Mouse (Mus musculus) v-Abl transformed pro-B cells (cell line): Measurements from ENCODE around the gene Ubqln1.

Experiments
- in situ Hi-C, 2 experiments: fragments of 400-800 bp; cut with MboI; formaldehyde crosslinking; loops; one replicate each; pipeline ENCODE4 v1.15.1; 2025; ENCODE audit not compliant: unreplicated experiment in 2 of 2

Gene Ubqln1

DNA sequence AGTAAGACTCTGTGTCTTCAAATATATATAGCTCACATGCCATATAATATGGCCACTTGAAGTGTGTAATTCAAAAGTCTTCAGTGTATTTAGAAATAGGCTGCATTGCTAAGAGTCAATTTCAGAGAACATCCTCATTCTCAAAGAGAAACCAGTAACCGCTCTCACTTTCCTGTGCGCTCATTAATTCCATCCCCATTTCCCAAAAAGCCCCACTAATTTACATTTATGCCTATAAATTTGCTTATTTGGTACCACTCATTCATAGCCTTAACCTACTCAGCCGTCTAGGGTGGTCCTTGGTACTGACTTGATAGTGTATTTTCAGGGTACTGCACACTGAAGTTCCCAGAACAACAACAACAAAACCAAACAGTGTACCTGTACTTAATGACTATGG lies 13.5 kb downstream of the Ubqln1 start:
- in situ Hi-C loops: no loop called here

DNA sequence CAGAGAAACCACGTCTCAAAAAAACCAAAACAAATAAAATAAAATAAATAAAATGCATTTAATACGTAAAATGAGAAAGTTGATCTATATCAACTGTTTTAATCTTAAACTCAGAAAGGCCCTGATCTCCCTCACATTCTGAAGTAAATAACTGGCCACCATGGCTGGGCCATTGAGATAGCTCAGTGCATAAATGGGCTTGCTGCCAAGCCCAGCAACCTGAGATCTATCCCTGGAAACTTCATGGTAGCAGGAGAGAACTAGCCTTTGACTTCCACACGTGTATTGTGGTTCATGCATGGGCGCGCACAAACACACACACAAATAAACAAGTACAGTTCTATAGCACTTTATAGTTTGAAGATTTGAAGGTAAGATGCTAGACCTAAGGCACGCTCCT lies 14.1 kb downstream of the Ubqln1 start:
- in situ Hi-C loops: no loop called here

DNA sequence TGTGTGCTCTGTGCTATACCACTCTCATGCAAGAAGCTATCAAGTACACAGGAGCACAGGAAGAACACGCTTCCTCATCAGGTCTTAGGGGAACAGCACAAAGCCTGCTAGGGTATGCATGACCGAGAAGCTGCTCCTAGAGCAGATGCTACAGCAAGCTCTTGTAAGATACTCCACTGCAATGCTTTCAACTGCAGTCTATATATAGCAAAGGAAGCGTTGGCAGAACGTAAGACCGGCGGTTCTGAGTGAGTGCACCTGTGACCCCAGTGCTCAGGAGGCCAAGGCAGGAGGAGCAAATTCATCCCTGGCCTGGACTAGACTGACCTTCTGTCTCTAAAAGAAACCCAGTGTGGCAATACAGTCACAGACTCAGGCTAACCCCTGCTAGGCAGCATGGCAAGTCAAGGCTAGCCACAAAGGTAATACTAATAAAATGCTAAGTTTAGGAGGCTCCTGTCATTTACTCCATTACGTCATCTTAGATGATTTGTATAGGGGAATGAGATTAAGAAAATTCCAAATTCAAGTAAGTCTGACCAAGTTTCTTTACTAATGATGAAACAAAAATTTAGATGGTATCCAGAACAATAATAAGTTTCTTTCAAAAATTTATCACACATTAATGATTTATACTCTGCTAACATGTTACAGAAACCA lies 17.3 kb downstream of the Ubqln1 start:
- in situ Hi-C loops: no loop called here

DNA sequence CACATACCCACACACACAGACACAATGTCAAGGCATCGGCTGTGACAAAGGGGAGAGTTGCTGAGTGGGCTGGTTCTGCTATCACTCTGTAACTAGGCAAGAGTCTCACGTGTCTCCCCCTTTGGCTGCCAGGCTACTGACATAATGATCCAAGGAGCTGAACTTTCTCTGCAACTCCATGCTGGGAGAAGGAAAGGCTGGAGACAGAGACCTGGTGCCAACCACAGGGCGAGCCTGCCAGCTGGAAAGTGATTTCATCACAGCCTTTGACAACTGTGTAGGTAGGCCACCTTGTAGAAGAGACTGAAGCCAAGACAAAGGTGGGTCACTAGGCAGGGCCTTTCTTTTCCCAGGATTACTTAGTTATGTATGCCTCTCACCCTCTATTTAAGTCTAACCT lies 18.2 kb downstream of the Ubqln1 start:
- in situ Hi-C loops: no loop called here

DNA sequence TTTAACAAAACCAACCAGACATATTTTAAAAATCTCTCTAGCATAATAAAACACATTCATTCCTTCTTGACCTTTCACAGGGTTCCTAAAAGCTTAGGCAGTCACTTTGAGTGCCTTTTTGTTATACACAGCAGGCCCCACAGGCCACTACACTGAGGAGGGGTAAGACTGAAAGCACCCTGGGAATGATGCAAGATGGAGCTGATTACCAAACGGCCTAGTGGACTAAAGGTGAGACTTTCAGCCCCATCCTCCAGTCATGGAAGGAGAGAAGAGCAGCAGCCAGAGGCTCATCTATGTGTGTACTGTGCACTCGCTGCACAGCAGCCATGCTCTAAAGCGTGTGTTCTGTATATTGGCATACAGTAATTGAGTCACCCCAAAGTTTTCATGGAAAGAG lies 20.5 kb downstream of the Ubqln1 start:
- in situ Hi-C loops: no loop called here

DNA sequence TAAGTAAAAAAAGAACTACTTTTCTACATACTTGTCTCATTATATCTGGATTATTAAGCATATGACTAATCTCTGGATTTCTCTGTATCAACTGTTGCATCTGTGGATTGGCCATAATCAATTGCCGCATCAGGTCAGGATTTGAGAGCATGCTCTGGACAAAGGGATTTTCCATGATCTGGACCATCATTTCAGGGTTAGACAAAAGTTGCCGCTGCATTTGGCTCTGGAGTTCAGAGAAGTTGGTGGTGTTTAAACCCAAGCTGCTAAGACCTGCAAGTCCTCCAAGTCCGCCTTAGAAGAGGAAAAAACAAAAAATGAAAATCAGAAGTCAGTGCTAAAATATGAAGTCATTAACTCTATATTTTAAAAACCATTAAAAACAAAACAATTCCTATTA lies 22.2 kb downstream of the Ubqln1 start:
- in situ Hi-C loops: no loop called here

DNA sequence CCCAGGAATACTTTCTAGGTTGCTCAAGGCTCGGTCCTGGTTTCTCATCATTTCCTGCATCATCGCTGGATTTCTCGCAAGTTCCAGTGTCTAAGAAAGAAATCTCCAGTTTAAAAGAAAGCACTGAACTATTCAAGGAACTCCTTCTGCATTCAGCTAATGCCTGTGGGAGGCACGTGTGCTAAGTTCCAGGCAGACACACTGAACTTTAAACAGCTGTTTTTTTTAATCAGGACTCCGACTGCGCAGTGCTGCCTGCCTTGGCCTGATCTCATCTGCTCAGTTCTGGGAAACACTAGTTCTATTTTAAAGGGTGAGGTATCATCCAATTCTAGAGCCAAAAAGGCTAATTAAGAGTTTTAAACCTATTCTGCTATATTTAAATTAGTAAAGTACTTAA lies 23.3 kb downstream of the Ubqln1 start:
- in situ Hi-C loops: no loop called here

DNA sequence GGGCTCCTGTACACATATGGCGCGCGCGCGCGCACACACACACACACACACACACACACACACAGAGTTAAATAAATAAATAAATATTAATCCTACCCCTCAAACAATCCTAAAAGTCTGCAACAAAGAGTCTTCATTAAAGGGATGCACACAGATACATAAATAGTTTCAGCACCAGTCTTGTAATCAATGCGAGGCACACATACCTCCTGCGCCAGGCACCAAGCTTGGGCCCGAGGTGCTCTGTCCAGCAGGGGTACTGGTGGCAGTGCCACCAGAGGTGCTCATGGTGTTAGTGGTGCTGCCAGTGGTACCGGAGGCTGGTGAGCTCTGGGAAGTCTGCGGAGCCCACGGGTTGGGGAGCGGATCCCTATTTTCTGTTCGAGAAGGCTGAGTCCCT lies 23.9 kb downstream of the Ubqln1 start:
- in situ Hi-C loops: no loop called here

DNA sequence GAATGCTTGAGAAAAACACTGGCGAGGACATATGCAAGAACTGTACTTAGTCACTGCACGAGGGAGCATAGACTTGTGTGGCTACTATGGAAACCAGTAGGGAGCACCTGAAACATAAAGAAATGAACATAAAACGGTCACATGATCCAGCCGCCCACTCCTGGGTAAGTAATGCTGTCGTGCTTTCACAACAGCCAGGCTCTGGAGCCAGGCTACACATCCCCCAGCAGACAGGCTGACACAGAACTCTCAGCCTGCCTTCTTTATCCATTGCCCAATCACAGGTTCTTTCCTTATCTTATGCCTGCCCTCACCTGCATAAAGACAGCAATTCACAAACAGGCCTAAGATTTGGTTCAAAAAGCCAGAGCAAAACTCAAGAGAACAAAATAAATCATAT lies 26.0 kb downstream of the Ubqln1 start:
- in situ Hi-C loops: loop anchor here (5.0 kb wide), 1 partner anchor 43 kb away; no protein-coding TSS in a partner anchor

DNA sequence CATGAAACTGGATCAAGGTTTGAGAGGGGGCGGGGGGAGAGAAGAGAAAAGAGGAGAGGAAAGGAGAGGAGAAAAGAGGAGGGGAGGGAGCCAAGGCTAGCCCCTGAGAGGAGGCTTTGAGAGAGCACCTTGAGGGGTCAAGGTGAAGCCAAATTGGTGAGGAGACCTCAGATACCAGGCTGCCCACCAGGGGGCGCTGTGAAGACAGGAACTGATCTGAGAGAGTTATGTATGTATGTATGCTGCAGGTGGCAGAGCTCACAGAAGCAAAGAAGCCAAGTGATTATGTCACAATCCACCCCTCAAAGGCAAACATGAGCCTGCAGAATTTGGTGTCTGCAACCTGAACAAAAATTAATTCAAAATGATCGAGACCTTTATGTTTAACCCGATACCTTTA lies 27.0 kb downstream of the Ubqln1 start:
- in situ Hi-C loops: loop anchor here (5.0 kb wide), 1 partner anchor 44 kb away; no protein-coding TSS in a partner anchor

DNA sequence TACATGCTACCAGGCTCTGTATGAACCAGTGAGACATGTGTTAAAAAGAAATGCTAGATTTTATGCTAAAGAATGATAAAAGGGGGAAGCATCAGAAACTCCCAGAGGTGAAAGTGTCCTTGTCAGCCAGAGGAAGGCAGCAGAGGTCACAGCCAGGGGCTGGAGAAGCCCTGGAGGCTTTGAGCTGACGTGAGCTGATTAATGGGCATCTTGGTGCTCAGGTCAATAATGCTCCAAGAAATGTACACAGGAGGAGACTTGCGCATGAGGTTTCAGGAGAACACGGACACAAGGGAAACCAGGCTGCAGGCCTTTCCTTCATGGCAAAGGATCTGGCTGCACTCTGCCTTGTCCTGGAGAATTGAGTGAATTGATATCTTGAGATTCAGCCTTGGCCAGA lies 27.7 kb downstream of the Ubqln1 start:
- in situ Hi-C loops: loop anchor here (5.0 kb wide), 1 partner anchor 45 kb away; no protein-coding TSS in a partner anchor

DNA sequence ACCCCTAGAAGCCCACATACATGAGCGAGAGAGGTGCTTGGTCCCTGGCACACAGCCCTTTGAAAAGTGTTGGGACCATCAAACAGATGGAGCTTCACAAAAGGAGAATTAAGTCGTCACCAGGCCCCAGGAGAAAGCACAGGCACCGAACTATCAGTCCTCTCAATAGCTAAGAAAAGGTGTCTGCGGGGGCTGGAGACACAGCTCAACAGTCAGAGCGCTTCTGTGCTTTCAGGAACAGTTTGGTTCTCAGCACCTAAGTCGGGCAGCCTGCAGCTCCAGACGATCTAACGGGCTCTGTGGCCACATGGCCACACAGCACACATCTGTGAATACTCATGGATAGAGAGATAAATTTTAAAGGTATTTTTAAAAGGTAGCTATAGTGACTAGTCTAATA lies 29.2 kb downstream of the Ubqln1 start:
- in situ Hi-C loops: loop anchor here (5.0 kb wide), 1 partner anchor 46 kb away; no protein-coding TSS in a partner anchor

DNA sequence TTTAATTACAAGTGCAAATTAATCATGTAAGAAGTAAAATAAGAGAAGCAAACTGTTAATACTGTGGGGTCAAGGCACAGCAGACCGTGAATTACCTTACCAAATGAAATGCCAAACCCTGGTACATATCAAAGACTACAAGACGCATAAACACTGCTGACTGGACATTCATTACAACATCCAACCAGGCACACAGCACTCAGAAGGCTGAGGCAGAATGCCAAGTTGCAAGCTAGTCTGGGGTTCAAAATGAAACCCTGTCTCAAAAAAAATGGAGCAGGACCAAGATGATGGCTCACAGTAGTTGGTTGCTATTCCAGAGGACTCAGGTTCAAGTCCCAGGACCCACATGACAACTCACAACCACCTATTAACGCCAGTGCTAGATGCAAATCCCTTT lies 31.3 kb downstream of the Ubqln1 start:
- in situ Hi-C loops: no loop called here

DNA sequence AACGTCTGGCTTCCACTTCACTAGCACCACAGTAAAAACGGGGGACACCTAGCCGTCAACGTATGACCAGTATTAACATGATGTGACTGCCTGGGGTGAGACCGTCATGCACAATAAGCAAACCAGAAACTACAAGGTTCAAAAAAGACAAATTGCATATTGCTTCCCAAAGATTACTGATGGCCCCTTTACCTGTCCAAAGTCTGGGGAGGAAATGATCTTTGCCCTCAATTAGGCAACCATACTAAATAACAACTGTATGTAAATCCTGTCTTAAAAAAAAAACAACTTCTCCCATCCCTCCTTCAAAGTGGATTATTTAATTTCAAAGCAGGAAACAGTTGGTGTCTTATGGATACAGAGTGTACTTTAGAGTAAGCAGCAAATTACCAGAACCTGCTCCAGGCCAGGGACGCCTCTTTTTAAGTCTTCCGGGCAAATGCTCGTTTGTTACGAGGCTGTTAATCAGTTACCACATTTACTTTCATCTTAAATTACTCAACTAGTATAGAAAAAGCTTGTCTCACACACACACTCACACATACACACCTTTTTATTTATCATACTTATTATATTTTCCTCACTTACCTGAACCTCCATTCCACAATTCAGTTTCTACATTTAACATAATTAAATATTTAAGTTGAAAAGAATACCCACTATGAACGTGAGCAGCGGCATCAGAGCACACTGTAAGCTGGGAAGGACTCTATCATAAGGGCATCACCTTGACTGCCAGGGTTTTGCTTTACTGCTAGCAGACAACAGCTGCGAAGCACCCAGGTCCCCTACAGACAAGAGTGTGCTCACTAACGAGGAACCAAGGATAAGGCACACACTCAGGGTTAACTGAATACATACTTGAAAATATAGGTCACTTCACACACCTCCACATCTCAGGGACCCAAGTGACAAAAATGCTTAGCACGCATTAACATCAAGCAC lies 33.6 kb downstream of the Ubqln1 start:
- in situ Hi-C loops: no loop called here

DNA sequence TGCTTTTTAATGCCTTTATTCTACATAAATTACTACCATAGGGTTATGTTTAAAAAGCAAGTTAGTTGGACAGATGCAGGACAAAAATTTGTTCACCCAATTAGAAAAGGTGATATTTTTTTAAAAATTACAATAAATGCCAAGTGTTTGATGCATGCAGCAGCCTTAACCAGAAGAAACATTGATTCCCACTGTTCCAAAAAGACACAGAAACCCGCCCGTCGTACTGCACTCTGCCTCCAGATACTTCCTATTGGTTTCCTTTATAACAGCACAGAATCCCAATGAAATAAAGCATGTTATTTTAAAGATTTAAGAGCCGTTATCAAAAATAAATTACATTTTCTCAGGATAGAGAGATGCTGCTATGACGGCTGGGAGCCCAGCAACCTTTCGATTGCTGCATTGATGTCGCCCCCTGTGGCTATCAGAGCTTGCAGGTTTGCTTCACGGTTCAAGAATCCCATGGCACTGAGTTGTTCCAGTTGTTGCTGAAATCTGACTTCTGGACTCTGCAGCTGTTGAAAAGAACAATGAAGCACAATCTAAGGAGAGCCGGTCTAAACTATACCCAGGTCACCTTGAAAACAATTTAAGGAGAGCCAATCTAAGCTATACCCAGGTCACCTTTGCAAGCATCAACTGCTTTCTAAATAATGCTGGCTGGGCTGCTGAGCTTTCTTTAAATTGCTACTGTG lies 37.8 kb downstream of the Ubqln1 start:
- in situ Hi-C loops: no loop called here

DNA sequence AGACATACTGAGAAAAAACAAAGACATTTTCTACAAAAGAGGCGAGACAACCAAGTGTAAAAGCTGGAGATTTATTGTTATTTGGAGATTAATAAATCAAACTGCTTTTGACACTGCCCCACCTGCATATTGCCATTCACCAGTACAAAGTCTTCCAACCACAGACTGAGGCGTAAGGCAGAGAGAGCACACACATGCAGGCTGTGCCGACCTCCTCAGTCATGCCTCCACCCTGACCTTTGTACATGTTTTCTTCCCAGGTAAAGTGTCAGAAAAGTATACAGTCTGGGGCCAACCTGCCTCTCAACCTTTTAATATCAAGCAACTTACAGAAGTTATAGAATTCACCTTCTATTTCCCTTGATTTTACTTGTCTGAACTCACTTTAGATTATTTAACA lies 39.3 kb downstream of the Ubqln1 start:
- in situ Hi-C loops: no loop called here

DNA sequence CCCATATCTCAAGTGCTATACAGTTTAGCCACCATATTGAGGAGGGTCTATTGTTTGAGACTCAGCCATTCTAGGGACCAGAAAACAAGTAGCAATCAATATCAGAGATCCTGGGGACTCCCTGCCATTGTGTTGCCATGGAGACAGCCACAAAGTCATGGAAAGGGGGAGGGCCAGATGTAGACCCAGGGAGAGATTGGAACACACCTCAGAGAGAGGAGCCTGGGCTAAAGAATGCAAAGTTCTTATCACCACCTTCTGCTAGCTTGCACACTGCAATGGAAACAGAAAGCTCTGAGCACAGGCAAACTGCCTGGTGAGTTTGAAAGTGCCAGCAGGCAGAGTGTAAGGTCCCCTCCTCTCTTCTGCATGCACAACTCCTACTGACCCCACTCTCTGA lies 47.3 kb downstream of the Ubqln1 start:
- in situ Hi-C loops: loop anchor here (25.0 kb wide), 2 partner anchors 1619 to 1644 kb away; partner anchors contain the start of genes Gm49354 (in 1 of the 2) and Tut7 (in 1 of the 2)

DNA sequence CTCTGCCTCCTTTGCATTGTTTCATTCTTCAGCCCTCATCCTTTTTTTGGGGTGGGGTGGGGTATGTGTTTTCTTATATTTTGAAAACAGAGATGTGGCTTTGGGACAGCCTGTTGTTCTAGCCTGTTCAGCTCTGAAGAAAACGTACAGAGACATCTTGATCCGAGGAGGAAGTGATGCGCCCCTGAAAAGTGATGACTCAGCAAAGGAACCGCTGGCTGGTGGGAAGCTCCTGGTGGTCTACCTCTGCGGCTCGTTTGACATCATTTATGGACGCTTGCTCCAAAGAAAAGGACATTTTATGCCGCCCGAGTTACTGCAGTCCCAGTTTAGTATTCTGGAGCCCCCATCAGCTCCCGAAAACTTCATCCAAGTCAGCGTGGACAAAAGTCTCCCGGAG lies 52.1 kb downstream of the Ubqln1 start:
- in situ Hi-C loops: loop anchor here (25.0 kb wide), 2 partner anchors 1624 to 1649 kb away; partner anchors contain the start of genes Gm49354 (in 1 of the 2) and Tut7 (in 1 of the 2)

DNA sequence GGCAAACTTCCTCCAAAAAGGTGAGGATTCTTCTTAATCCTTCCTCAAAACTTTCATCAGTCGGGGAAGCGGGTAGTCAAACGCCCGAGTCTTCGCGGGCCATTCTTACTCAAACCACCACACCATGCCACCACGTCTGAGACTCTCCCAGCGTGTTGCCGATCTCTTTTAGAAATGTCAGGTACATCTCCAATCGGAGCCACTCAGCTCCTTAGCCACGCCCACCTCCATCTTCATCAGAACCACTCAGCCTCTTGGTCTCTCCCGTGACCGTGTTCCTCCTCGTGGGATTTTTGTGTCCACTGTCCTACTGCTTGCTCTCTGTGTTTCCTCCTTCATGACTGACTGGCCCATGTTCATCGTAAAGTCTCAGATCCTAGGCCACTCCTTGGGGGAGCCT lies 54.7 kb downstream of the Ubqln1 start:
- in situ Hi-C loops: loop anchor here (25.0 kb wide), 2 partner anchors 1627 to 1652 kb away; partner anchors contain the start of genes Gm49354 (in 1 of the 2) and Tut7 (in 1 of the 2)

DNA sequence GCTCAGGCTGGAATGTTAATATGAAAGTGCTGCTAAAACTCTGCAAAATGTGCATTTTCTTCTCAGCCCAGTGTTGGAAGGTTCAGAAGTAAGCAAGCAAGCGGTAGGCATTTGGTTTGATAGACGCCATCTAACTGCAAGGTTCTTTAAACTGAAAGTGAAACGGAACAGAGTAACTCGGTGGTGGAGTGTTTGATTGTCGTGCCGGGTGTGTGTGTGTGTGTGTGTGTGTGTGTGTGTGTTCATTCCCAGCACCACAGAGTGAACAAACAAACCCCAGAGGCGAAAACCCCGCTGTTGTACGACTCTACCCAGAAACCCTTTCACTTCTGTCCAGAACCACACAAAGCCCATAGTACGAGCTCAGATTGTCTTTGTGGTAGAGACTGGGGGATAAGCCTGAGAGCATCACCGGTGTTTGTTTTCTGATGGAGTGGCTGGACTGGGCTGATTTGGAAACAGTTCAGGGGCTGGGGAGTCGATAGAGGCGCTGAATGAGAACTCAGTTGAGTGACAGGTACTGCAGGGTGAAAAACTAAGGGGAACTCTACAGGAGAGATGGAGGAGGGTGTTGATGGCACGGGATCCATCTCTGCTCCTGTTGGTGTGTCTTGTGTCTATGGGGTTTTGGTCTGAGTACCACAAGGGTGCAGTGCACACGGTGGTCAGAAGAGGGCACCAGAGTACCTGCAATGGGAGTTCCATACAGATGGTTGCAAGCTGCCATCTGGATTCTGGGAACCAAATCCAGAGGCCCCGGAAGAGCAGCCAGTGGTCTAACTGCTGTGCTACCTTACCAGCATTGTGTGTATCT lies 57.1 kb downstream of the Ubqln1 start:
- in situ Hi-C loops: loop anchor here (5.0 to 25.0 kb wide), 4 partner anchors 229 to 1654 kb away; partner anchors contain the start of genes 2210016F16Rik (in 2 of the 2), Gm49354 (in 1 of the 2) and Tut7 (in 1 of the 2)
